Mouse (Mus musculus) hindbrain, postnatal 0 days (tissue): ENCODE data around the gene Mrgprx2. TPM values are rescaled to one million over a fixed set of nuclear protein-coding genes. Genes with fewer than 3 reads are reported as not detected.
"Not testable (repeated sequence)": the region's sequence is repeated elsewhere in the genome, so short reads cannot be mapped to it uniquely, and the experiment has no call there.

Source experiments
- ATAC-seq: fragments of 200-750 bp; cut with Nextera tagmentation; 2 replicates; pipeline ENCODE4 v1.8.0; 2017; ENCODE audit warnings: mild to moderate bottlenecking, moderate TSS enrichment, moderate library complexity
- DNase-seq: peaks from one replicate; pipeline ENCODE4 v3.0.0-alpha.2; 2015; ENCODE audit warnings: low spot score
- H3K27ac ChIP-seq: fragments of 300-500 bp; sonication (generic); 2 replicates; pipeline ENCODE4 v1.5.1; 2014; ENCODE audit warnings: mild to moderate bottlenecking
- H3K27me3 ChIP-seq: fragments of 300-500 bp; sonication (generic); 2 replicates; pipeline ENCODE4 v1.6.1; 2014; ENCODE audit warnings: low read length, mixed read lengths; ENCODE audit not compliant: insufficient read depth
- H3K36me3 ChIP-seq: fragments of 300-500 bp; sonication (generic); 2 replicates; pipeline ENCODE4 v1.6.1; 2014; ENCODE audit warnings: low read length, mixed read lengths; ENCODE audit not compliant: insufficient read depth
- H3K4me1 ChIP-seq: fragments of 300-500 bp; sonication (generic); 2 replicates; pipeline ENCODE4 v1.6.1; 2014; ENCODE audit warnings: antibody characterized with exemption, low read length, mixed read lengths; ENCODE audit not compliant: insufficient read depth
- H3K4me2 ChIP-seq: fragments of 300-500 bp; sonication (generic); 2 replicates; pipeline ENCODE4 v1.6.1; 2014; ENCODE audit warnings: low read depth, mild to moderate bottlenecking, low read length, moderate library complexity, mixed read lengths
- H3K4me3 ChIP-seq: fragments of 300-500 bp; sonication (generic); 2 replicates; pipeline ENCODE4 v1.5.1; 2014; ENCODE audit warnings: low read length
- H3K9ac ChIP-seq: fragments of 300-500 bp; sonication (generic); replicated peaks from 2 replicates; pipeline ENCODE4 v1.6.1; 2014; ENCODE audit warnings: mild to moderate bottlenecking, low read length, moderate library complexity, mixed read lengths
- H3K9me3 ChIP-seq: fragments of 300-500 bp; sonication (generic); 2 replicates; pipeline ENCODE4 v1.6.1; 2016; ENCODE audit warnings: low read length, mixed read lengths
- CTCF ChIP-seq: IDR thresholded peaks from 2 replicates; pipeline ENCODE4 v1.5.1; 2016; ENCODE audit warnings: antibody characterized with exemption, control low read depth, low read depth
- WGBS: fragments of 180-500 bp; shearing (Covaris S2); extraction: QIAGEN DNeasy Blood & Tissue Kit; methylation state at CpG from one replicate; pipeline ENCODE4 v1.1.7; 2014; 5-methylcytosine and 5-hydroxymethylcytosine counted together
- polyA plus RNA-seq: library from polyadenylated mRNA; unstranded; fragments of >200 nt; fragmentation: Nextera tagmentation; extraction: Ambion mirVana; gene quantifications from 2 replicates; pipeline ENCODE4 v1.2.1, GENCODE M21; 2015
- total RNA-seq: library from RNA; depleted of rRNA; stranded (reverse); fragments of >200 nt; gene quantifications from 2 replicates; pipeline ENCODE4 v1.2.3, GENCODE M21; 2014; rRNA removed

Gene Mrgprx2
- total RNA-seq, result not detected in 2 replicates
- not detected in 2 replicates for polyA plus RNA-seq

GRCm38 (mm10) chr7:48499221-48499620 is at the start of gene Mrgprx2:
Gene Mrgprx2, minus strand, starts transcription at chr7:48499321.
- DNase-seq (no peak), ATAC-seq (no peak)
- peaks cover 4% of the 10 kb centered on the region; the same call in 1 of the 2 replicates for H3K9me3 ChIP-seq
- no peaks in the 10 kb centered on the region for H3K36me3 ChIP-seq
- TF ChIP-seq CTCF, result no peak
- no peak within 1 kb of the TSS for H3K27ac ChIP-seq
- H3K4me1 ChIP-seq, result no peaks in the 10 kb centered on the region
- no peak within 1 kb of the TSS for H3K4me2 ChIP-seq
- no peak within 1 kb of the TSS for H3K9ac ChIP-seq
- H3K27me3 ChIP-seq, result no peaks in the 10 kb centered on the region
- H3K4me3 ChIP-seq, result no peak within 1 kb of the TSS

GRCm38 (mm10) chr7:48456242-48456641 is 42.9 kb downstream of the Mrgprx2 start, which contains the start of gene Mrgprb1:
Gene Mrgprb1, minus strand, starts transcription at chr7:48456342.
- Histone ChIP-seq H3K4me3 (no peak within 1 kb of the TSS), H3K27me3 (no peaks in the 10 kb centered on the region), H3K9ac (no peak within 1 kb of the TSS), H3K27ac (no peak within 1 kb of the TSS), H3K4me2 (no peak within 1 kb of the TSS), H3K36me3 (no peaks in the 10 kb centered on the region), H3K4me1 (no peaks in the 10 kb centered on the region), H3K9me3 (peaks cover 3% of the 10 kb centered on the region; the same call in 1 of the 2 replicates)
- DNase-seq (no peak), ATAC-seq (no peak)
- no peak for TF ChIP-seq CTCF
- WGBS, result 78% methylated on average over 3 of the region's 3 CpGs

- Histone ChIP-seq H3K27me3 (no peaks in the 10 kb centered on the region), H3K27ac (no peak overlapping the region), H3K9me3 (peaks cover 18% of the 10 kb centered on the region), H3K9ac (no peak overlapping the region), H3K36me3 (no peaks in the 10 kb centered on the region), H3K4me2 (no peak overlapping the region), H3K4me3 (no peak overlapping the region), H3K4me1 (no peaks in the 10 kb centered on the region)
- WGBS, result 56% methylated on average over 3 of the region's 3 CpGs
- DNase-seq (no peak), ATAC-seq (no peak)
- TF ChIP-seq CTCF, result no peak
These were observed 62.5 kb downstream of the Mrgprx2 start for GRCm38 (mm10) chr7:48436581-48436980.

GRCm38 (mm10) chr7:48435936-48436335 is 63.2 kb downstream of the Mrgprx2 start:
- not testable (repeated sequence) for H3K27ac ChIP-seq, H3K36me3 ChIP-seq, H3K4me2 ChIP-seq, H3K4me3 ChIP-seq, H3K27me3 ChIP-seq, ATAC-seq, H3K9ac ChIP-seq, H3K4me1 ChIP-seq, DNase-seq
- peaks cover 18% of the 10 kb centered on the region for H3K9me3 ChIP-seq
- 87% methylated on average over 3 of the region's 3 CpGs for WGBS

Other genes with a start within 250 kb of the Mrgprx2 start
- not detected in 2 replicates for gene Mrgprb8, start 110.8 kb downstream of the Mrgprx2 start, total RNA-seq
- not detected in 2 replicates for gene Mrgprb8, start 110.8 kb downstream of the Mrgprx2 start, polyA plus RNA-seq
- gene Mrgprb1, start 43.0 kb downstream of the Mrgprx2 start, total RNA-seq, result not detected in 2 replicates
- not detected in 2 replicates for gene Mrgprb1, start 43.0 kb downstream of the Mrgprx2 start, polyA plus RNA-seq
- gene Mrgprb2, start 58.8 kb upstream of the Mrgprx2 start, total RNA-seq, result 0.16 TPM in 1 of 2 replicates, not detected in the other
- gene Mrgprb2, start 58.8 kb upstream of the Mrgprx2 start, polyA plus RNA-seq, result not detected in 2 replicates
- not detected in 2 replicates for gene Mrgprb3, start 144.5 kb upstream of the Mrgprx2 start, total RNA-seq
- gene Mrgprb3, start 144.5 kb upstream of the Mrgprx2 start, polyA plus RNA-seq, result not detected in 2 replicates